Mouse (Mus musculus) B cell, adult 2 months (primary cell): ENCODE measurements around the gene Fxyd6.

Source experiments
- DNase-seq, 2 experiments: peaks; one replicate each; pipeline ENCODE4 v3.0.0; 2022

Gene Fxyd6

DNA sequence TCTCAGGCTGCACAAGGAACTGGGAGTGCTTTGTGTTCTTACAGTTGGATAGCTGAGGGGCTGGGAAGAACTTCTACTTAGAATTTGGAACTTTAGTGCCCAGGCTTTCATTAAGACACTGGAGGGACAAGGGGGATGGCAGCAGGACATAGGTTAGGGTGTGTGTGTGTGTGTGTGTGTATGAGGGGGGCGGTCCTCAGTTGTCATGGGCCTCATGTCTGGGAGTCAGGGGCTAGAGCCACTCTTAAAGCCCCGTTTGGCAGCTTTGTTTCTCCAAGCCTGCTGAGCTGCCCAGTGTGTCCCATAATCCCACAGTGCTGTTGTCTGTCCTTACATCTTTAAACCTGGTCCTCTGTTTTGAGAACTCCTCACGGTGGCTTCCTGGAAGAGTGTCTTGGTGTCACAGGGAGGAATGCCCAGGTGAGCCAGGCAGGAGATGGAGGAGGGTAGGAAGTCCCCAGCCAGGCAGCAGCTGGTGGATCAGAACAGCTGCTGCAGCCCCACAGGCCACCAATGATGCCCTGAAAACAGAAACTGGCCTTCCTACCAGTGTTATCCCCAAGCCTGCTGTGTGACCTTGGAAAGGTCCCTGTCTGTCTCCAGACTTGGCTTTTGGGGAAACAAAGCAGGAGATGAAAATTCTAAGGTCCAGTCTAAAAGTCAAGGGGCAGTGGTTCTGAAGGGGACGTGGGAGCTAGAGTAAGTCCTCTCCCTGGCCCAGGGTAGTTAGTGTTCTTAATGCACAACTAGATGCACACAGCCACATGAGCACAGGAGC lies 42.9 kb downstream of the Fxyd6 start:
- DNase-seq: no peak

GRCm38 (mm10) chr9:45413478-45414140 lies 43.6 kb downstream of the Fxyd6 start:
- DNase-seq: peak; percentile 48 to 51

- DNase-seq: peak; percentile 54 to 57
Measured at GRCm38 (mm10) chr9:45415912-45416311, 45.9 kb downstream of the Fxyd6 start.

DNA sequence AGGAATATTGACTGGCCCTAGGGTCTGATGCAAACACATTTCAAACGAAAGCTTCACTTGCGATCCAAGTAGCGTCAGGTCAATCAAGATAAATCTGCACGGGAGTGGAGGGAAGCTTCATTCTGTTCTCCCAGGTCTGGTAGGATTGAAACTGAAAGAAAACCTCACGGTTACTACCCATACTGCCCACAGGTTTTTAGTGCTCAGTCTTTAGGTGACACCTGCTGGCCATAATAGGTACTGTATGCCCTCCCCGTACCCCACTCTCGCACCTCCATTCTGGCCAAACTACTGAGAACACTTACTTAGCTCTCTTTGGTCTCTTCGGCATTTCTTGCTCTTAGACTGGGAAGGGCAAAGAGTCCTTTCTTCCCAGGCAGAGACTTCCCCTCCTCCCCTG lies 47.3 kb downstream of the Fxyd6 start:
- DNase-seq: peak; percentile 77 to 84

GRCm38 (mm10) chr9:45418252-45418651 lies 48.3 kb downstream of the Fxyd6 start:
- DNase-seq: no peak

- peak; percentile 46 to 56 for DNase-seq
Measured at GRCm38 (mm10) chr9:45421209-45421608, 51.2 kb downstream of the Fxyd6 start.

GRCm38 (mm10) chr9:45422761-45423298 lies 52.8 kb downstream of the Fxyd6 start:
- no peak for DNase-seq

GRCm38 (mm10) chr9:45426456-45426855 lies 56.5 kb downstream of the Fxyd6 start, which contains the start of gene Dscaml1:
Gene Dscaml1 (plus strand): TSS chr9:45426628.
- no peak for DNase-seq

DNA sequence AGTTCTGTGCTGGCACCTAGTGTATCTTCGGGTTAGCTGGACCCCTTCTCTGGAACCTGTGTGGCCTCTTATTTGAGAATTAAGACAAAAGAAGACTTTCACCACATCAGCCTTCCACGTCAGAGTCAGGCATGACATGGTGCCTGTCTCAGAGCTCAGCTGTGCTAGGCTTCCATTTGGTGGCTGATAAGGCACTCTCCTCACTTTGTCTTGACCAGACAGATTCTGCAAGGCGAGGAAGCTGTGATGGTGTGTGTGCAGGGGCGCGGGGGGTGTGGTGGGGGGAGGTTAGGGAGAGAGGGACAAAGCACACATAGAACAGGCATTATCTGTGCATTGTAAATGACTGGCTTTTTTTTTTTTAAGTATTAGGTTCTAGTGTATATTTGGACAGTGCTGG lies 59.4 kb downstream of the Fxyd6 start:
- DNase-seq: no peak

DNA sequence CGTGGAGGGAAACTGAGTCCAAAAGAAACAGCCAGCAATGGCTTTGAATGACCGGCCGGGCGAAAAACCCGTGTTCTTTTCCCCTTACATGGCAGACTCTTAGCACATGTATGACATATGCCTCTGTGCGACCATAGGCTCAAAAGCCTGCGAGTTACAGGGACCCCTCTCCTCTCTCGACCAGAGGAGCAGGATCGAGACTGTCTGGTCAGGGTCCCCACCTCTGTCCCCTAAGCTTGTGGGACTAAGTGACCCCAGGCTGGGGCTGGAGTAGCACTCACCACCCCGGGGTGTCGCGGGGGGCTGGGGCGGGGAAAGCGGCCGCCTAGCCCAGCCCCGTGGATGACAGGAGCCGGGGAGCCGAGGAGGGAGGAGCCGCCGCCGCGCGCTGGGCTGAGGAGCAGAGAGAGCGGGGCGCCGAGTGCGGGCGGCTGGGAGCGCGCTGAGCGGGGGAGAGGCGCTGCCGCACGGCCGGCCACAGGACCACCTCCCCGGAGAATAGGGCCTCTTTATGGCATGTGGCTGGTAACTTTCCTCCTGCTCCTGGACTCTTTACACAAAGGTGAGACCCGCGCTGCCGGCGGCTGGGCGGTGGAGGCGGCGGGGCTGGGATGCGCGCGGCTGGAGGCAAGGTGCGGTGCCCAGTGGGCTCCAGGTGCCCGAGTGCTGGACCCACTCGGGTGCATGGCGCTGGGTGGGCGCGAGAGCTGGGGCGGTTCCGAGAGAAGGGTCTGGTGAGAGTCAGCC lies 60.1 kb downstream of the Fxyd6 start:
- no peak for DNase-seq

- no peak for DNase-seq
Measured at GRCm38 (mm10) chr9:45430698-45430959, 60.6 kb downstream of the Fxyd6 start.

GRCm38 (mm10) chr9:45431150-45431549 lies 61.2 kb downstream of the Fxyd6 start:
- no peak for DNase-seq

GRCm38 (mm10) chr9:45432639-45433038 lies 62.7 kb downstream of the Fxyd6 start:
- no peak for DNase-seq

- no peak for DNase-seq
Measured at GRCm38 (mm10) chr9:45433119-45433518, 63.1 kb downstream of the Fxyd6 start.

DNA sequence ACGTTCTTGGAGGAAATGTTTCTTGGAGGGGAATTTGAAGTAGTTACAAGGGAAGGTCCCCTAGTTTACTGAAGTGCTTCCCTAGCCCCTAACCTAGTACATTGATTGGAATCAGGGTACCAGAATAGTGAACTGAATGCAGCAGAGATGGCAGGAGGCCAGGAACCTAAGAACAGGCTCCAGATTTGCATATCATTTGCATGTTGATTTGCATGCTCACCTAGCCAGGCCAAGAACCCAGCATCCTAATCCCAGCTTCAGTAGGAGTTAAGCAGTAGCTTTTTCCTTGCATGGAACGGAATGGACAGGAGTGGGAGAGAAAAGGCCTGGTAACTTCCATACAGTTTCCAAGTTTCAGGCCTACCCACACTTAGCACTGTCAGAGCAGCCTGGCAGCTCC lies 64.2 kb downstream of the Fxyd6 start:
- DNase-seq: no peak

DNA sequence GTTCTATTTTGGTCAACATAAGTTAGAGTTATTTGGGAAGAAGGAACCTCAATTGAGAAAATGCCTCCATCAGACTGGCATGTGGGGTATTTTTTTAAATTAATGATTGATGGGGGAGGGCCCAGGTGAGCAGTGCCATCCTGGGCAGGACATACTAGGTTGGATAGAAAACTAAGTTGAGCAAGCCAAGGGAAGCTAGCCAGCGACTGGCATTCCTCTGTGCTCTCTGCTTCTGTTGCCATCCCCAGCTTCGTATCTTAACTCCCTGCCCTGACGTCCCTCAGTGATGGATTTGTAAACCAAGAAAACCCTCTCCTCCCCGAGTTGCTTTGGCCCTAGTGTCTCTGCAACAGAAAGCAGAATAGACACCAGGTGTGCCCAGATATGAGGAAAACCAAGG lies 69.0 kb downstream of the Fxyd6 start:
- DNase-seq: no peak

DNA sequence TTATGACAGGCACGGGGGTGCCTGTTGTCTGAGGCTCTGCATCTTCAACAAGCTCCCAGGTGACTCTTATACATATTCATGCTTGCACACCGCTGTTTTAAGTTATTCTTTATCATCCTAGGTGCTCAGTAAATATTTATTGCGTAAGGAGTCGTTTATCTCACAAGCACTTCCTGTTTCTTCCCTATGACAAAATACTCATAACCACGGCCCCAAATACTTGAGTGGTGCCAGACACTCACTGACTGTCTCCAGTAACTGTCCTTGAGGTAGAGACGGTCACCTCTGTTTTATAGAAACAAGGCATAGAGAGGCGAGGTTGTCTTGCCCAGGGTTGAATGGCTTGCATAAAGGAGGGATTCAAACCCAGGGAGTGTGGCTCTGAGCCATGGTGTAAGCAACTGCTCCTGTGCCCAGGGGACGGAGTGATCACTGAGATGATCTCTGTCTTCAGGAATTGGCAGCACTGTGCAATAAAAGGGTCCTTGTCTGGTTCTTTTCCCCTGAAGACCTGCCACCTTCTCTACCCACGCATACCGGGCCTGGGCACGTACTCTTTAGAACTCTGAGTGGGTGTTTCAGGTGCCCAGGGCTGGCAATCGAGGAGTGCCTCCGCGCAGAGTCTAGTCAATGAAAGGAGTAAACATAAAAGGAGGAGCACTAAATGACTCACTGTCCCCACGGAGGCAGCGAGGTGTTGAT lies 70.2 kb downstream of the Fxyd6 start:
- DNase-seq: no peak

DNA sequence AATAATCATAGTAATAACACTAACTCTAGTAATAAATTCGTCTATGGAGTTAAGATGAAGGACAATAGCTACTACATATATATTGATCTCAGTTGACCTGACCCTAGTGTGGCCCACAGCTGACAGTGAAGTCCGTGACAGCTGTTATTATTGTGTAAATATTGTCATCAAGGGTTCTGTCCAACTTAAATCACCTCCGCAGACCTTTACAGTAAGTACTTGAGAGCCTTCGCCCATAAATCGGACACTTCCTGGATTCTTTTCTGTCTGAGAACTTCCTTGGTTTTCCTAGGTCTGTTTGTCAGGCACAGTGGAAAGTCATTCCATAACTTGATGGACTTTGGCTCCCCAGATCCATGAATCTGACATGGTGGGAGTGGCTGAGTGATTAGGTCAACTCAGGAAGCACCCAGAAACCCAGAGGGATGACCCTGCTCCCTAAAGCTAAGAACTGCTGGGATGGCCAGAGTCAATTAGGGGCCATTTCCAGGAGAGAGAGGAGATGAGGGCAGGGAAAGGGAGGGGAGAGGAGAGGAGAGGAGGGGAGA lies 74.3 kb downstream of the Fxyd6 start:
- no peak for DNase-seq
